Comparison of ENCODE assay signal across 15 mouse cellular contexts in the genomic region with DNA sequence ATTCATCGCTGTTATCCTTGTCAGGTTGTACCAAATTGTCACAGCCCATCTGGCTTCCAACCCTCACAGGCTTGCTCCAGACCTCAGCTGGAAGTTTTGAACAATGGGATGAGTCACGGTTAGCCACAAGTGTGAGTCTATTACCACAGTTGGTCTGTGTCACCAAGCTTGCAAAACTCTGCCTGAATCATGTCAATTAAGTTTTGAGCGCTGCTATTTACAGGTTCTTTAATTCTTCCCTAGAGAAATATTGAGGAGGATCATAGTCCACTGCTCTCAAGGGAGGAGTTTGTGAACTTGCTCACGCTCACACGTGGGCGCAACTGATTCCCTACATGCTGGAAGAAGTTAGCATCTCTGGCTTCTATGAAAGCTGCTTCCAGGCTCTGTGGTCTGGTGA.
DNase-seq lines count a peak whose midpoint lies in the region; ATAC-seq and TF ChIP-seq lines count a peak whose summit lies in the region.
"Had no signal": no experiment of that assay in that cellular context is flagged by ENCODE, and none has a peak within 500 bp of the region (broad histone marks: within the 10 kb centered on the region; RNA-seq: fewer than 3 reads in every experiment).

No protein-coding gene starts in this region.

- WGBS in limb, embryonic 10.5 days = 86% methylated on average over 6 of the region's 6 CpGs

- peak; percentile 67 for DNase-seq in adrenal gland, adult 2 months
- no peak for DNase-seq in adrenal gland, postnatal 4 days (ENCODE audit: low spot score in 2 of 2)
- DNase-seq in 3134 (ENCODE audit: extremely low read depth, insufficient read length, low spot score) = peak; percentile 28
- DNase-seq in limb, embryonic 10.5 days (ENCODE audit: low spot score) = no peak
- no peak for DNase-seq in liver
- DNase-seq in gastrocnemius, postnatal 36 days = no peak
- DNase-seq: B cell, adult 2 months; kidney, adult 9 months had no signal

- peaks cover 20% of the 10 kb centered on the region for H3K4me1 ChIP-seq in bone marrow macrophage, adult 2 months (ENCODE audit: control insufficient read depth, insufficient read depth, low read length)
- H3K4me1 ChIP-seq in limb, embryonic 10.5 days = peaks cover 58% of the 10 kb centered on the region
- H3K4me1 ChIP-seq: hindbrain, embryonic 12.5 days; liver, embryonic 15.5 days; stomach, embryonic 15.5 days had no signal

- no peaks in the 10 kb centered on the region for H3K9me3 ChIP-seq in limb, embryonic 10.5 days (replicated peaks)
- H3K9me3 ChIP-seq: forebrain, embryonic 15.5 days; heart, embryonic 10.5 days; hindbrain, embryonic 12.5 days; liver, embryonic 15.5 days; stomach, embryonic 15.5 days had no signal

- TF ChIP-seq CTCF in bone marrow macrophage, adult 2 months (IDR thresholded peaks at IDR 0.05; ENCODE audit: low read depth, low read length) = no peak

- H3K4me3 ChIP-seq in bone marrow macrophage, adult 2 months (ENCODE audit: insufficient read depth, low read length) = peak overlapping the region; percentile 4; the same call in 1 of the 2 replicates
- H3K4me3 ChIP-seq in limb, embryonic 10.5 days = no peak overlapping the region
- H3K4me3 ChIP-seq: forebrain, embryonic 15.5 days; heart, embryonic 10.5 days; hindbrain, embryonic 12.5 days; liver, embryonic 15.5 days; stomach, embryonic 15.5 days had no signal

- no peaks in the 10 kb centered on the region for H3K36me3 ChIP-seq in limb, embryonic 10.5 days
- H3K36me3 ChIP-seq: forebrain, embryonic 15.5 days; heart, embryonic 10.5 days; hindbrain, embryonic 12.5 days; liver, embryonic 15.5 days; stomach, embryonic 15.5 days had no signal

- intact Hi-C loops in gastrocnemius, postnatal 36 days (cut with DNase I) = no loop called here

- no peak for ATAC-seq in megakaryocyte-erythroid progenitor cell, adult 5-6 weeks (replicated peaks; ENCODE audit: low FRiP score, low TSS enrichment, poor library complexity, severe bottlenecking)
- ATAC-seq: forebrain, embryonic 15.5 days had no signal

- no peaks in the 10 kb centered on the region for H3K27me3 ChIP-seq in limb, embryonic 10.5 days (ENCODE audit: low read depth, poor library complexity, severe bottlenecking)
- H3K27me3 ChIP-seq: hindbrain, embryonic 12.5 days; liver, embryonic 15.5 days; stomach, embryonic 15.5 days had no signal

- H3K27ac ChIP-seq in bone marrow macrophage, adult 2 months (ENCODE audit: insufficient read depth, low read depth, low read length) = no peak overlapping the region; the same call in 1 of the 2 replicates
- peak overlapping the region; percentile 56; the same call in 1 of the 2 replicates for H3K27ac ChIP-seq in limb, embryonic 10.5 days
- H3K27ac ChIP-seq: forebrain, embryonic 15.5 days; heart, embryonic 10.5 days; hindbrain, embryonic 12.5 days; liver, embryonic 15.5 days; stomach, embryonic 15.5 days had no signal

- no peak for TF ChIP-seq POLR2A in bone marrow macrophage, adult 2 months (IDR thresholded peaks at IDR 0.05; ENCODE audit: borderline replicate concordance, low read depth, low read length)

Comparison
In these comparisons a context has a peak if more than half of its experiments do, and no peak if none do; other contexts are left out.
1. DNase-seq: peak in adrenal gland, adult 2 months (single experiment) and 3134 (single experiment); none in adrenal gland, postnatal 4 days (0 of 2), limb, embryonic 10.5 days (single experiment), liver (single experiment) and gastrocnemius, postnatal 36 days (0 of 2).